Mouse (Mus musculus): ENCODE results near the gene Ilkap.
A peak's percentile ranks its signal among the peaks of the same experiment; 100 is the strongest.

Ilkap gene

DNA sequence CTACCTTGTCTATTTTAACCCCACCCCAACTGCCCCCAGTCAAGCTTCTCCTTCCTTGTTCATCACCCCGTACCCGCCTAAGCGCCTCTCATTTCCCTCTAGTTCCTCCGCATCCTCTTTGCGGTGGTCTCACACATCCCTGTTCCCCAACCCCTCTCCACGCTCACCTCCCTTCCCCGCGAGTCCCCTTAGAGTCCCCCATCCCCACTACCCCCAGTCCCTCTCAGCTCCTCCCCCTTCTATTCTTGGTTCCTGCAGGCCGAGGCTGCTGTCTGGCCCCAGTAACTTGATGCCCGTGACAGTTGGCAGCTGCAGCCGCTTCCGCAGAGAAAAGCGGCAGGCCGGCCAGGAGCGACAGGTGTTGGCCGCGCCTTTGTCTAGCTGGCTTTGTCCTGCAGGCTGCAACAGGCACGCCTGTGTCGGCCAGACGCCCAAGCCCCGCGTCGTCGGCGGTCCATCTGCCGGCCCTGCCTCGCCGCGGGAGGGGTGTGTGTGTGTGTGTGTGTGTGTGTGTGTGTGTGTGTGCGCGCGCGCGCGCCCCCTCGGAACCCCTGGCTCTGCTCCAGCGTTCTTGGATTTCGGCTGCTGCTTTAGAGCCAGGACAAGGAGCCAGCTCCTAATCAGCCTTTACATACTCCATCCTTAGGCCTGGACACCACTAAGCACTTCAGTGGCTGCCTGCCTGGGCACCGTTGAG is 15.4 kb upstream of the Ilkap start, which contains the start of gene Hes6:
Hes6 (minus strand) TSS at position 141 of the 697 bp plus-strand sequence.
- peak; percentile 60 to 75 for DNase-seq

DNA sequence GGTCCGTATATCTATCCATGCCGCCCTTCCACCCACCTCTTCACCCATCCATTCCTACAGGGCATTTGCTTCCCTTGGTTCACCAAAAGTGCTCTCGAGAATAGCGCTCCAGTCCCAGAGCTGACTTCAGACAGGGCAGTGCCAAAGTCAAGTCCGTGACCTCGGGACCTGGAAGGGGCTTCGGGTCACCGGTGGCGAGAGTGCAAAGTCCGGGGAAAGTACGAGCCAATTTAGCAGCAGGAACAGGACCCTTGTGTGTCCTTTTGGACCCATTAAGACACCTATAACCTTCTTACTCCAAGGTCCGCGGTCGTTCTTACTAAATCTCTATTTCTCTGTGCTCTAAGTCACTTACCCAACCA is 14.9 kb upstream of the Ilkap start:
- no peak for DNase-seq

DNA sequence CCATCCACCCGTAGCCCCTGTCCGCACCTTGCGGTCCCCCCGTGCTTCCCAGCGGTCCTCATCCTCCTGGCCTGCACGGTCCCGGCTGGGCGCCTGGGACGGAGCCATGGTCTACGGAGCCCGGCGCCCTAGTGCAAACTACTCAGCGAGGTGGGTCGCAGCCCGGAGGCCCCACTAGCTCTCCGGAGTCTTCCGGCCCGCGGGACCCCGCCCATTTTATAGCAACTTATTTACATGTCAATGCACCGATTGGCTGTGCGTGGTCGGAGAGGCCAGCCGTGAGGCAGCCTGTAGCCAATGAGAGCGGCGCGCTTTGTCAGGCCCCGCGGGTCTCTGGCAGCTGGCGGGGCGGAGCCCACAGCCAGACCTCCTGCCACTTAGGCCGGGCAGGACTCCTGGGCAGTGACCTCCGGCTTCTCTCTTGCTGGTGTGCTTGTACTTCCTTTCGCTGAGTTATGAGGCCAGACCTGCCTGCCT is 14.5 kb upstream of the Ilkap start:
- DNase-seq, result peak; percentile 97 to 98

GRCm38 (mm10) chr1:91412286-91413029 is 13.8 kb upstream of the Ilkap start:
- DNase-seq, result no peak

GRCm38 (mm10) chr1:91411631-91412285 is 13.1 kb upstream of the Ilkap start:
- DNase-seq, result no peak

- no peak for DNase-seq
Observed at GRCm38 (mm10) chr1:91407819-91408218, 9.2 kb upstream of the Ilkap start.

- peak; percentile 44 to 61 for DNase-seq
Observed at GRCm38 (mm10) chr1:91405406-91406169, 7.0 kb upstream of the Ilkap start.

DNA sequence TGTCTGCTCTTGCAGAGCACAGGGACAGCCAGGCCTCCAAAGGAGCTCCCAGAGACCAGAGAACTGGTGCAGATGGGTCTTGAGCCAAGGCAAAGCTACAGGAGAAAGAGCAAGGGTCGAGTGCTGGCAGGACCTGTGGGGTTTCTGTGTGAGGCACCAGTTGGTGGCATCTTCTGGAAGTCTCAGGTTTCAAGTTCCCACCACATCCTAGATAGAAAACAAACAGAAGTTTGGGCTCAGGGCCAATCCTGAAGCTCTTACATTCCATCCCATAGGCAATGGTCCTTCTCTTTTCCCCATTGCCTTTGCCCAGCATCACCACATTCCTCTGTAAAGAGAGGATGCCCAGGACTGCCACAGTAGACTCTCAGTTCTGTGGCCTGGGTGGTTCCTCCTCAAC is 6.4 kb upstream of the Ilkap start:
- no peak for DNase-seq

DNA sequence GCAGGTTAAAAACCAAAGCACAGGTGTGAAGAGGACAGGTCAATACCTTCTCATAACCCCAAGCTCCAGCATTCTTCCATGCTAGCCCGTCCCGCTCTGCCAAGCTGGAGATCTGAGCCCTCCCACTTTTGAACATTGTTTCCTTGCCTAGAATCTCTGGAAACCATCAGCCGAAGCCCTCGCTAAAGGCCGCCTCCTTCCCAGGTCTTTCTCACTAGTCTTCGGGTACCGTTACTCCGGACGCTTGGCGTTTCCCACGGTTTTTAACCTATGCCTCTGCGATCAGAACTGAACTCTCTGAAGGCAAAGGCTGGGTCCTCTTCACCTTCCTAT is 722 bp downstream of the Ilkap start:
- DNase-seq, result no peak

GRCm38 (mm10) chr1:91390369-91390768 is 8.2 kb downstream of the Ilkap start:
- DNase-seq, result no peak

DNA sequence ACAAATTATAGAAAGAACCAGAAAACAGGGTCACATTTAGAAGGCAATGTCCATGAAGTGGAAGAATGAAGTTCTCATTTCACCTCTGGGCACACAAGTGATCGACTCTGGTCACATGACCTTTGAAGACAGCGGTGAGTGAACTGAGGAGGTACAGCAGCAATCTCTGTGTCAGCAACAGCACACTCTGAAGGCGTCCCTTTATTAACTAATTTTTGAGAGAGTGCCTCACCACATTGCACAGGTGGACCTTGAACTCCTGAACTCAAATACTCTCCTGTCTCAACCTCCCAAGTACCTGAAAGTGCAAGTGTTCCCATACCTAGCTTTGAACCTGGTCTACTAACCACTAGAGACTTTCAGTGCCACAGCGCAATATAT is 17.5 kb downstream of the Ilkap start:
- no peak for DNase-seq

DNA sequence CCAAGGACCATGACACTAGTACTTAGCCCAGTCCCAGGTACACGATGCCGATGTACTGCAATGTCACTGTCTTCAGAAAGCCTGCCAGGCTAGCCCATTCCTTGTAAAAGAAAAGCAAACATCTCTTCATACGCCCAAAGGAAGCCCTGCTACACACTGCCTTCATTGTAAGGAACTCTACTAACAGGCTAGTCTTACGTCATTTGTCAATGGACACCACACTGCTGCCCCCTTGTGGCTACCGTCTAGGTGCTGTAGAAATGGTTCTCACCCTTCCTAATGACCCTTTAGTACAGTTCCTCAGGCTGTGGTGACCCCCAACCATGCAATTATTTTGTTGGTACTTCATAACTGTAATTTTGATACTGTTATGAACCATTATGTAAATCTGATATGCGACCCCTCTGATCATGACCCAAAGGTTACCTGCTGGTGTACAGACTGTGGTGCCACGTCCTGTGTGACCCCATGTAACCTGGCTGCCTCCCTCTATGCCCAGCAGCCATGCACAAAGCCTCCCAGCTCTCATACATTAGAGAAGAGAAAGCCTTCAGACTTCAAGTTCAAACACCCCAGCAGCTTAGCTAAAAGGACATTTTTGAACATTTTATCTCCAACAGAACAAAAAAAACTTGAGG is 18.0 kb downstream of the Ilkap start:
- DNase-seq, result peak; percentile 64 to 73

GRCm38 (mm10) chr1:91373414-91373835 is 25.2 kb downstream of the Ilkap start:
- no peak for DNase-seq

- DNase-seq, result no peak
Observed at GRCm38 (mm10) chr1:91370055-91370454, 28.6 kb downstream of the Ilkap start.

DNA sequence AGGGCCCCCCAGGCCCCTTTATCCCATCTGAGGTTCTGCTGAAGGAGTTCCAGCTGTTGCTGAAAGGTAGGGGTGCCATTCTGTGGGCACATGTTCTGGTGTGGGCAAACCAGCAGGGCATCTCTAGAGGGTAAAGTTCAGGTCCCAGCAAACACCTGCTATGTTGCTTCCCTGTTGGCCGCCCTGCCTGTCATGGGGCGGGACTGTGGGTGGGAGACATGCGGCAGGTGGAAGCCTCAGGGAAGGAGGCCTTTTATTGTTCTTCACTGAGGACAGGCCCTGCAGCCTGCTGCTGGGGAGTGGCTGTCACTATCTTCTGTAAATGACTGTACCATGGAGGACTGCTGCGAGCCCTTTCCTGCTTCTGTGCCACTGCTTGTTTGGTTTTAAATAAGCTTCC is 29.2 kb downstream of the Ilkap start:
- DNase-seq, result no peak

DNA sequence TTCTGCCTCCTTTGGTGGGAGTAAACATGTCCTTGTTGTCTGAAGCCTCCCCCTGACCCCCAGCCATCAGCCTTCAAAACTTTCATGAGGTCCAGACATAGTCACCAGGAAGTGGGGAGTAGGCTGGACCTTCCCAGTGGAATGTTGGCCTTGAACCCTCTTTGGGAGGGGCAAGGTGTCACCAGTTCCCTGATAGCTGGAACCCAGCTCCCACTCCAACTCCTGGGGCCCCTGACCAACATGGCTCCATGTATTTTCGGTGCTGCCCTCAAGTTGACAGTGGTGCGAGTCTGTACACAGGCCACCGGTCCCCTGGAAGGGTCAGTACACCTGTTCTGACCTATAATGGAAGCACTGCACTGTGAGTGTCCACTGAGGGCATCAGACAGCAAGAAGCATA is 31.3 kb downstream of the Ilkap start:
- DNase-seq, result no peak

DNA sequence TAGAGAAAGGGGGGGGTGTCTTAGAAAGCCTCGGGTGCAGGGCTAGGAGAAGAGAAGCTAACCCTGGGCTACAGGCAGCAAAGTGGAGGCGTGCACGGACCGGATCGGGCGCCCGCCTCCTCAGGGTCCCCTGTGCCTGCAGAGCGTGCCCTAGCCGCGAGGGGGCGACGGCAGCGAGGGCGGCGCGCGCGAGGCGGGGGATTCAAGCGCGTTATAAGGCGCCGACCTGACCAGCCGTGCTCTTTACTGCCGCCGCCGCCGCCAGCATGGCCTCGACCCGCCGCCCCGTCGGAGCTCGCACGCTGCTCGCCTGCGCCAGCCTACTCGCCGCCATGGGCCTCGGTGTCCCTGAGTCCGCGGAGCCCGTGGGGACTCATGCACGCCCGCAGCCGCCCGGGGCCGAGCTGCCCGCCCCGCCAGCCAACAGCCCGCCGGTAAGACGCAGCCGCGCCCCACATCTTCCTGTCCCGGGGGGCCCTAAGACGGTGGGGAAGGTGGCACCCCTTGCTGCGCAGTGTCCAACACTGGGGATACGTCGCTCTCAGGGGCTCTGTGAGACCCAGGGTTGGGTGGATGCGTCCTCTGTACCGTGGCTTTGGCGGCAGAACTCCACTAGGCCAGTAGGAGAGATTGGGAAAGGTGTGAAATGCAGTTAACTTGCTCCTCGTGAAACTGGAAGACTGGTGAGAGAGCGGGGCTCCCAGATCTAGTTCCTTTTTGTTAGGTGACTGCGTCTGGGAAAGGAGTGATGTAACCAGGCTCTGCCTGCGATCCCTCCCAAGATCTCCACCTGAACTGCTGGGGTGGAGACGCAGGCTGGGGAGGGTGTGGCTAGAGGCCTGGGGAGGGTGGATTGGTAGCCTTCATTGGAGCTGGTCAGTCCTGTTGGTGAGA is 32.2 kb downstream of the Ilkap start, which contains the start of gene Erfe:
Erfe (plus strand) TSS at position 216 of the 894 bp plus-strand sequence.
- peak; percentile 58 to 71 for DNase-seq

DNA sequence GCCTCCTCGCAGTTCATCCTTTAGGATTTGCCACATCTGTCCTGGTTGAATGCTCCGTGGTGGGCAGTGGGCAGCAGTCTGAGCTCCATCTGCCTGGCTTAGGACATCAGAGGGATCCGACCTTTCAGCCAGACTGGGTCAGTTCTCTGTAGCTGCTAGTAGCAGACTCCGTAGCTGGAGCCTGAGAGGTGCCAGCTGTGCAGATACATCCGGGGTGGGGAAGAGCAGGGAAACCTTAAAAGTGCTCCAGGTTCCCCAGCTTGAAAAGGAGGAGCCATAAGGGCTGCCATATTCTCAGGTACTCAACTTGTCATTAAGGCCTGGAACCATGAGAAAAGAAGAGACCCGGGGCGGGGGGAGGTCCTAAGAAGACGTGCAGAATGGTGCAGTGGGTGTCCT is 32.8 kb downstream of the Ilkap start:
- DNase-seq, result no peak

- no peak for DNase-seq
Observed at GRCm38 (mm10) chr1:91364822-91365644, 33.6 kb downstream of the Ilkap start.

GRCm38 (mm10) chr1:91362113-91362512 is 36.5 kb downstream of the Ilkap start:
- no peak for DNase-seq

DNA sequence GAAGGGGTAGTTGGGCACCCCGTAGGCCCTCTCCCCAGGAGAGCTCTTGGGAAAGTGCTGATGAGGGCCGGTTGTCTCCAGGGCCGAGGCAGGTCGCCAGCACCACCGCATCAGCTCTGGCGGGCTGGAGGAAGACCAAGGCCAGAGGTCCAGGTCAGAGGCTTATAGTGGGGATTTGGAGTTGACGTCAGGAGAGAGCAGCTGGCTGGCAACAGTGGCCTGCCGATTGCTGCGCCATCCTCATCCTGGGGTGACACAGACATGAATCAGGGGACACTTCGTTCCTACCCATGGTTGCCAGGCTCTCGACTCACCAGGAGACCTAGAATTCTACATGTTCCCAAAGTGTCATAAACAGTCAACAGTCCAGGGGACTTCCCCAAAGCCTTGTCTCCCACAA is 42.5 kb downstream of the Ilkap start:
- no peak for DNase-seq
